Mouse (Mus musculus) liver, postnatal 0 days (tissue): Measurements from ENCODE around the gene Wapl.

ENCODE experiments used
- CTCF ChIP-seq: sonication (generic); IDR thresholded peaks from 2 replicates; pipeline ENCODE4 v1.5.1; 2016; ENCODE audit warnings: antibody characterized with exemption, low read depth
- EP300 ChIP-seq: IDR thresholded peaks from 2 replicates; pipeline ENCODE4 v1.6.1; 2016; ENCODE audit warnings: antibody characterized with exemption, low read depth, mild to moderate bottlenecking

- TF ChIP-seq EP300 (no peak), CTCF (no peak)
These were observed 119.8 kb downstream of the Wapl start for GRCm38 (mm10) chr14:34793406-34794037.
